Mouse (Mus musculus) hindbrain, embryonic 11.5 days (tissue): Measurements from ENCODE around the gene Pnpt1. TPM values are rescaled to one million over a fixed set of nuclear protein-coding genes. Genes with fewer than 3 reads are reported as not detected.

ENCODE experiments used
- ATAC-seq: fragments of 200-750 bp; cut with Nextera tagmentation; 2 replicates; pipeline ENCODE4 v1.8.0; 2017; ENCODE audit warnings: mild to moderate bottlenecking, moderate TSS enrichment, moderate library complexity; ENCODE audit not compliant: low FRiP score
- DNase-seq: peaks from one replicate; pipeline ENCODE4 v3.0.0-alpha.2; 2015; ENCODE audit warnings: low spot score
- H3K27ac ChIP-seq: fragments of 300-500 bp; sonication (generic); 2 replicates; pipeline ENCODE4 v1.5.1; 2014; ENCODE audit warnings: mild to moderate bottlenecking, low read depth, low read length
- H3K27me3 ChIP-seq: fragments of 300-500 bp; sonication (generic); 2 replicates; pipeline ENCODE4 v1.6.1; 2014; ENCODE audit warnings: mild to moderate bottlenecking, low read length, moderate library complexity, mixed read lengths; ENCODE audit not compliant: control insufficient read depth, insufficient read depth
- H3K36me3 ChIP-seq: fragments of 300-500 bp; sonication (generic); 2 replicates; pipeline ENCODE4 v1.6.1; 2014; ENCODE audit warnings: mild to moderate bottlenecking, low read length, moderate library complexity, mixed read lengths; ENCODE audit not compliant: control insufficient read depth, insufficient read depth
- H3K4me1 ChIP-seq: fragments of 300-500 bp; sonication (generic); replicated peaks from 2 replicates; pipeline ENCODE4 v1.6.1; 2014; ENCODE audit warnings: low read length, mixed read lengths; ENCODE audit not compliant: control insufficient read depth, insufficient read depth
- H3K4me2 ChIP-seq: fragments of 300-500 bp; sonication (generic); replicated peaks from 2 replicates; pipeline ENCODE4 v1.6.1; 2014; ENCODE audit warnings: mild to moderate bottlenecking, low read depth, low read length
- H3K4me3 ChIP-seq: fragments of 300-500 bp; sonication (generic); 2 replicates; pipeline ENCODE4 v1.5.1; 2014; ENCODE audit warnings: low read depth, low read length
- H3K9ac ChIP-seq: fragments of 300-500 bp; sonication (generic); 2 replicates; pipeline ENCODE4 v1.6.1; 2014; ENCODE audit warnings: low read depth, low read length
- H3K9me3 ChIP-seq: fragments of 300-500 bp; sonication (generic); 2 replicates; pipeline ENCODE4 v1.6.1; 2016; ENCODE audit warnings: low read length; ENCODE audit not compliant: control insufficient read depth
- WGBS: fragments of 180-500 bp; shearing (Covaris S2); extraction: QIAGEN DNeasy Blood & Tissue Kit; methylation state at CpG from one replicate; pipeline ENCODE4 v1.1.7; 2014; 5-methylcytosine and 5-hydroxymethylcytosine counted together
- polyA plus RNA-seq: library from polyadenylated mRNA; unstranded; fragments of >200 nt; fragmentation: Nextera tagmentation; extraction: Ambion mirVana; gene quantifications from 2 replicates; pipeline ENCODE4 v1.2.1, GENCODE M21; 2014

Pnpt1 gene
- polyA plus RNA-seq, 1 experiment from 2014 or later = 39.2 TPM

DNA sequence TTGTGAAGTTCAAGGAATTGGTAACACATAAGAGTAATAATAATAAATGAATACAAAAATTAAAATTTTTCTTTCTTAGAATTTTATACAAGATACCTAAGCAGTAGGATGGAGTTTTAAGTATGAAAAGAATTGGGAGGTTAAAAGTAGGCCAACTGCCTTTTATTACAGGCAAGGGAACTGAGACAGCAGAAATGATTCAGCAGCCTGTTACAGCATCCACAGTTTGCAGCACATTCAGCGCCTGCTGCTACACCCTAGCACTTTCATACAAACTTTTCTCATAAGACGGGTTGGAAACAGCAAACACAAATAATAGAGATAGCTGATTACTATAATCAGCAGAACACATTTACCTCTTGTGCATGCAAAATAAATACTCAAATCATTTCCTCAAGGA lies 79.2 kb downstream of the Pnpt1 start:
- no peaks in the 10 kb centered on the region; the same call in 1 of the 2 replicates for H3K36me3 ChIP-seq
- H3K4me2 ChIP-seq = no peak overlapping the region
- no peak overlapping the region for H3K4me3 ChIP-seq
- H3K4me1 ChIP-seq = no peaks in the 10 kb centered on the region
- WGBS = 94% methylated on average over 2 of the region's 2 CpGs
- no peak overlapping the region for H3K9ac ChIP-seq
- H3K9me3 ChIP-seq = no peaks in the 10 kb centered on the region
- no peak for ATAC-seq
- no peak for DNase-seq
- no peak overlapping the region for H3K27ac ChIP-seq
- H3K27me3 ChIP-seq = no peaks in the 10 kb centered on the region

Other genes starting within 250 kb of the Pnpt1 start
- 102 and 105 TPM in 2 replicates for gene Ppp4r3b, start 42.1 kb downstream of the Pnpt1 start, polyA plus RNA-seq
- gene Cfap36, start 116.7 kb downstream of the Pnpt1 start, polyA plus RNA-seq = 85.1 and 91.6 TPM in 2 replicates
- 54.3 and 58.1 TPM in 2 replicates for gene Ccdc88a, start 242.9 kb downstream of the Pnpt1 start, polyA plus RNA-seq